Mouse (Mus musculus) cerebellum, postnatal 4 days (tissue): ENCODE data around the gene Marc2.

Experiments
- DNase-seq, 2 experiments: peaks; one replicate each; pipeline ENCODE4 v3.0.0; 2022; ENCODE audit warnings: low spot score in 2 of 2, mixed read lengths in 1 of 2

The Marc2 gene

DNA sequence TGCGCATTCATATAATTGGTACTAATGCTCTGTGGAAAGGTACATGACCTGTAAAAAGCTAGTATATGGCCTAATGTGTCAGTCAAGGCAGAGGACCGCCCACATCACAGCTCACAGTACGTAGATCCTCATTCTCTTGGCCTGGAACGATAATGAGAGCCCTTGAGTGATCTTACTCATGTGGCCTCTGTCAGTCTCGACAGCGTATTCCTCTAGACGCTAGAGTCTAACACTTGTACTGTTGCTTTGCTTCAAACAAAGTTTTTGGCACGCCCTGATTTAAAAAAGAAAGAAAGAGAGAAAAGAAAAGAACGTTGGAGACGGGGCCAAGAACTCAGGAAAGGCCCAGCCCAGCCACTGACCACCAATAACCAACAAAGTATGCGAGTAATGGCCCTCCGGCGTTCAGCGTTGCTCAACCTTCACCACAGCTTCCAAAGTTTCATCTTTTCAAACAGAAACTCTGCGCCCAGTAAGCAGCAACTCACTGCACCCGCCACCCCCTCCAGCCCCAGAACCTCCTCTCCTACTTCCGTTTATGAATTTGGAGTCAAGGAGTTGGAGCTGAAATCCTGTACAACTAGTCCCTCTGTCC is 37.7 kb downstream of the Marc2 start:
- no peak for DNase-seq

GRCm38 (mm10) chr1:184807627-184808417 is 38.4 kb downstream of the Marc2 start:
- no peak for DNase-seq

- DNase-seq = no peak
Measured at GRCm38 (mm10) chr1:184807123-184807522, 39.1 kb downstream of the Marc2 start.

- DNase-seq = no peak
Measured at GRCm38 (mm10) chr1:184805749-184806148, 40.5 kb downstream of the Marc2 start.

DNA sequence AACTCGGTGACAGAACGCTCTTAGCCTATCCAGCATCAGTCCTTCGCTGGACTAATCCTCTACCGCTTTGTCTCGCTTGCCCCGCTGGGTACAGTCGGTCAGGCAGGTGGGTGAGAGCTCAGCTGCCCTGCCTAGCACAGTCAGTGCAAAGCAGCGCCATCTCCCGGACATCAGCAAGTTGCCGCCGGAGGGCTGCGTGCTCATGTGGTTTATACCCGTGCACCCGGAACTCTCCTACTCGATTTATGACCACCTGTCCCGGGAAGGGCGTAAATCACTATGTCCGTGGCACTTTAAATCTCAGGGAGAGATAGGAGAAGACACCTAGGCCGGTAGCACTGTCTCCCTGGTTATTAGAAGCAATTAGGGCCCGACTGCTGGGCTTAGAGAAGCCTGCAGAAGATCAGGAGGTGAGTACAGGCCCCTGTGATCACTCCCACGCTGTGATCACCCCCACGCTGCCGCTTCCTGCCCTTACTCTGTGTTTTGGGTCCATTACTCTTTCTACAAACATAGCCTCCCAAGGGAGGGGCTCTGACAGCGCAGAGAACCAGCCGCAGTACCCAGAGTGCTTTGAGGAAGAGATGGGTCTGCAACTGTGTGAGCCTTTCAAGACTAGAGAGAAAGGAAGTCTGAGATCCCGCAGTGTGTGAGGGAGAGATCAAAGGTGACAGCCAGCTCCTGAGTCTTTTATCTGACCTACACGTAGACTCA is 52.9 kb downstream of the Marc2 start:
- DNase-seq = peak; percentile 35 to 37

DNA sequence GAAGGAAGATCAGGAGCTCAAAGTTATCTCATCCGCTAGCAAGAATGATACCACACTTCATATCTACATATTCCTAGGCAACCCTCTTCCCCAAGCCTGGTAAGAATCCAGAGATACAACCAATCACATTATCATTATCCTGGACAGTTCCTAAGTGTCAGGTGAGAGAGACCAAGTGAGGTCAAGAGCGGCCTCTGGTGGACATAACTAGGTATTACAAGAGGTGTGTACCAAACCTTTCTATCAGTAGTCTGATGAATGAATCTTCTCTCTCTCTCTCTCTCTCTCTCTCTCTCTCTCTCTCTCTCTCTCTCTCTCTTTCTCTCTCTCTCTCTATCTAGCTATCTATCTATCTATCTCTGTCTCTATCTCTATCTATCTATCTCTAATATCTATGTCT is 55.1 kb downstream of the Marc2 start:
- DNase-seq = peak in 1 of 2 experiments; percentile 37

- no peak for DNase-seq
Measured at GRCm38 (mm10) chr1:184786376-184787151, 59.7 kb downstream of the Marc2 start.

DNA sequence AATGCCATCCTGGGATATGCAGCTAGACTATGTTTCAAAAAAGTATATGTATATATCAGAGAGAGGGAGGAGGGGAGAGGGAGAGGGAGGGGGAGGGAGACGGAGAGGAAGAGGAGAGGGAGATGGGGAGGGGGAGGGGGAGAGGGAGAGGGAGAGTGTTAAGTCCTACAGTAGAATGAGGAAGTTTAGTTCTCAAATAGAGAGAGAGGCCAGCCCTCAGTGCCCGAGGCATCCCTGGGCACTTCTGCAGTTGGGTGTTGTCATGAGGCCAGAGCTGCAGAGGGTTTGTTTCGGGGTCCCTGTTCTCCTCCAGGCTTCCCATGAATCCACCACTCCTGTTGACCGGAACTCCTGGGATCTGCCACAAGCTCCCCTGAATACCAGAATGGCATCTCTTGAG is 62.6 kb downstream of the Marc2 start:
- no peak for DNase-seq

GRCm38 (mm10) chr1:184782161-184782513 is 64.1 kb downstream of the Marc2 start:
- no peak for DNase-seq

DNA sequence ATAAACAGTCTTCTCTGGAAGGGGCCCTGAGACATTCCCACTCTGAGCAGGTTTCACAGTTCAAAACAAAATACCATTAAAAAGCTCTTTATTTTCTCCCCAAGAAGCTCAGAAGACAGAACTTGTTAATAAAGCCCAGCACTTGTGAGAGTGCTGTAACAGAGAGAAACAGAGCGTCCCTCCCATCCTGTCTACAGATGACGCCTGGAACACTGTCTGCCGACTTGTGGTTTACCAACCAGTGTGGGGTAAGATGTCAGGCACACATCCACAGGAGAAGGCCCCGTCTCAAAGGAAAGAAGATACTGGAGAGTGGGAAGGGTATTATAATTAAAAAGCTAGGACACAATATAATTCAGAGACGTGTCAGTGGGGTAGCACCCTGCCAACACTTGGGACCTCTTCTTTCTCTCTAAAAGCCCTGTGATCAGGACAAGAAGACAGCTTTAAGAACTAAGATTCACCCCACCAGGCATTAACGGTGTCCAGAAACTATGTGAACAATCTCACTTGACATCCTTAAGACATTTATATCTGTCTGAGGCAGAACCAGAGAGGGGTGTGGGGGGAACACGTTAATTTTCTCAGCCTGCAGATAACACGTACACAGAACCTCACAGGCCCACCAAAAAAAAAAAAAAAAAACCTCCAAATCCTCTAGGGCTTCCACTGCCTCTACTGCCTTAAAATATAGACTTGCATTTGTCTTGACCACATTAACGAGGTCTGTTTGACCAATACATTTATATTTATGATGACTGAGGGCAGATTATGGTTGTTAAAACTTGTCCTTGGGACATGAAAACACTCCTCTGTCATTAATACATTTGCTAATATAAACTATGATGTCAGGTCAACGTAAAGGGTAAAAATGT is 64.7 kb downstream of the Marc2 start:
- DNase-seq = no peak

- DNase-seq = no peak
Measured at GRCm38 (mm10) chr1:184778157-184778556, 68.1 kb downstream of the Marc2 start.

DNA sequence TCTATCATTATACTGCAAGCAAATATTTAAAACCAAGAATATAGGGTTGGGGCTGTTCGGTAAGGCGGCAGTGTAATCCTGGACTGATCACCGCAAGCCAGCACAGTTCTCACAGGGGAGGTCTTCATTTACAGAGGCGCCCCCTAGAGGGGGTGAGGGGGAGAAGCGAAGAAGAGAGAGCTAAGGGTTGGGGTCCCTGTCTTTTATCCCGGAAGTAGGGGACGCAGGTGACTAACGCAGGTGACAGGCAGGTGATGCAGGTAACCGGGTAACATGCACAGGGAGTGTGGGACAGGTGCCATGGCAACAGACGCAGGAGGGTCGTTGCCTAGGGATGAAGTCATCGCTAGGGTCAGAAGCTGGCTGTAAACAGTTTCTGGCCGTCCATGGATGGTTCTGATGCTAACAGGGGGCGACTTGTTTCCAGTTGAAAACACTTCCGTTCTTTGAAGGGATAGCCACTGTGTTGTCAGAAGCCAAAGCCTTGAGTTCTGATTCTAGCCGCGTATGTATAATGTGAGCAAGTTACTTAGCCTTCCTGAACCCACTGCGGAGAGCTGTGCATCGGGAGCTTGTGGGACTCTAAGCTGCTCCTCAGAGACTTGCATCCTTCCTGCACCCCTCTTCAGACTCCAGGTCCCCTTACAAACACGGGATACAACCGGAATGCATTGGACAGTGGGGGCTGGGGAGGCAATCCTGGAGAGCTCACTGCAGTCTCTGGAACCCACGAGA is 69.0 kb downstream of the Marc2 start:
- DNase-seq = no peak

DNA sequence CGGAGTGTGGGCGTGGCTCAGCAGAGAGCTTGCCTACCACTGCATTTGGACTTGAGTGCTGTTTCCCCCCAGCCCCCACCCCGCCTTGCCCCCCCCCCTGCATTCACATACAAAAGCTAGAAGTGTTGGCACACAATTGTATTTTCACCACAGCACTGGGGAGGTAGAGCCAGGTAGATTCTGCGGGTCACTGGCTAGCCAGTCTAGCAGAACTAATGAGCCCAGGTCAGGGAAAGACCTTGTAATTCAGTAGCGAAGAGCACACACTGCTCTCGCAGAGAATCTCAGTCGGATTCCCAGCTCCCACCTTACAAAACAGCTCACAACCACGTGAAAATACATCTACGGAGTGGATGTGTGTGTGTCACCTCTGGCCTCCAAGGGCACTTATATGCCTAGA is 71.0 kb downstream of the Marc2 start:
- no peak for DNase-seq

GRCm38 (mm10) chr1:184771891-184772249 is 74.4 kb downstream of the Marc2 start:
- no peak for DNase-seq

DNA sequence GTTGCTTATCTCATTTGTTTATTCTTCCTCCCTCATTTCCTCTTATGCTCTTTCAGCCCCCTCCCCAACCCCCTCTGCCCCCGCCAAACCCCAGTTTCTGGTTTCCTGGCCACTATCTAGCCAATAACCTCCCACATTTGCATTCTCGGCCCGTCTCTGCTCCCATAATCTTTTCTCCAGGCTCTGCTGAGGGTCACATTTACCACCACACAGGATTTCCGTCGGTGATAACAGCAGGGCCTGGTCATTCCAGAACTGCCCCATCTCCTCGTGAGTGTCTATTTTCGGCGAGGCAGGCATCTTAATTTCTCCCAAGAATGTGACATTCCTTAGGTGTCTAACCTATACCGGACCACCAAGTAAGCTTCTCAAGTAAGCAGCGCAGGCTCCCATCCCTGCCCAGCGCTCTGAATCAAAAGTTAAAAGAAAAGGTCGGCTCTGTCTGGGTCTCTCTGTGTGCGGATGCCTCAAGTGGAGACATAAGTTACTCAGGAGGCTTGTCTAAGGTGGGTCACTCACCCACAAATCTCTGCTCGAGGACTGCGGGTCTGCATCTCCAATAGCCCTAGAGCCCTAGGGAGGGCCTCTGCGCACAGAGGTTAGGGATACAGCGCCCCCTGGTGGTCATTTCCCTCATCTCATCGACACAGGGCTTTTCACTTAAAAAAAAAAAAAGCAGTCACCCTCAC is 74.9 kb downstream of the Marc2 start:
- DNase-seq = peak; percentile 74 to 77

- no peak for DNase-seq
Measured at GRCm38 (mm10) chr1:184763866-184764265, 82.4 kb downstream of the Marc2 start.
